Mouse (Mus musculus) MEL (cell line): Measurements from ENCODE around the gene Ddx28. TPM values are rescaled to one million over a fixed set of nuclear protein-coding genes. Genes with fewer than 3 reads are reported as not detected.

ENCODE experiments used
- DNase-seq: peaks from one replicate; pipeline ENCODE4 v3.0.0; 2011; ENCODE audit warnings: low read depth, low spot score
- H3K27ac ChIP-seq: 2 replicates; pipeline ENCODE4 v1.5.1; 2012; ENCODE audit warnings: low read depth, mild to moderate bottlenecking, control low read depth, low read length, moderate library complexity; ENCODE audit not compliant: control insufficient read depth
- H3K27me3 ChIP-seq, 2 experiments: fragments of 150-350 bp in 1 of 2; sonication (generic) in 1 of 2; 2 replicates each; pipeline ENCODE4 v1.6.1; 2012; ENCODE audit warnings: low read length in 2 of 2, mild to moderate bottlenecking in 2 of 2, improper control_type of control experiment in 1 of 2, moderate library complexity in 1 of 2; ENCODE audit not compliant: insufficient read depth in 2 of 2, control insufficient read depth in 1 of 2
- H3K36me3 ChIP-seq, 2 experiments: 2 replicates each; pipeline ENCODE4 v1.6.1; 2012 to 2014; ENCODE audit warnings: low read length in 2 of 2, improper control_type of control experiment in 1 of 2, inconsistent platforms in 1 of 2, mild to moderate bottlenecking in 1 of 2; ENCODE audit not compliant: insufficient read depth in 2 of 2, control insufficient read depth in 1 of 2
- H3K4me1 ChIP-seq, 2 experiments: fragments of 150-350 bp in 1 of 2; sonication (generic) in 1 of 2; 2 replicates each; pipeline ENCODE4 v1.6.1; 2012; ENCODE audit warnings: low read length in 2 of 2, improper control_type of control experiment in 1 of 2, mild to moderate bottlenecking in 1 of 2; ENCODE audit not compliant: insufficient read depth in 2 of 2, control insufficient read depth in 1 of 2
- H3K4me3 ChIP-seq, 2 experiments: fragments of 150-350 bp in 1 of 2; sonication (generic) in 1 of 2; 2 replicates each; pipeline ENCODE4 v1.5.1; 2012; ENCODE audit warnings: low read depth in 2 of 2, low read length in 2 of 2, mild to moderate bottlenecking in 2 of 2, moderate library complexity in 2 of 2, control low read depth in 1 of 2, improper control_type of control experiment in 1 of 2; ENCODE audit not compliant: control insufficient read depth in 1 of 2, insufficient read depth in 1 of 2
- H3K79me2 ChIP-seq: 2 replicates; pipeline ENCODE4 v1.6.1; 2012; ENCODE audit warnings: mild to moderate bottlenecking, low read length, moderate library complexity; ENCODE audit not compliant: control insufficient read depth, poor library complexity, insufficient read depth
- H3K9ac ChIP-seq: 2 replicates; pipeline ENCODE4 v1.6.1; 2012; ENCODE audit warnings: low read depth, mild to moderate bottlenecking, control low read depth, low read length, moderate library complexity; ENCODE audit not compliant: control insufficient read depth, poor library complexity, severe bottlenecking
- H3K9me3 ChIP-seq: fragments of 150-350 bp; sonication (generic); replicated peaks from 2 replicates; pipeline ENCODE4 v1.6.1; 2012; ENCODE audit warnings: mild to moderate bottlenecking, low read length, improper control_type of control experiment, moderate library complexity; ENCODE audit not compliant: insufficient read depth
- BHLHE40 ChIP-seq: IDR thresholded peaks from 2 replicates; pipeline ENCODE4 v1.6.1; 2012; ENCODE audit warnings: low read depth, mild to moderate bottlenecking, inconsistent platforms, low read length, improper control_type of control experiment, borderline replicate concordance
- CTCF ChIP-seq, 3 experiments: IDR thresholded peaks in 2 of 3; conservative IDR thresholded peaks in 1 of 3; 2 replicates each; pipeline ENCODE4 v1.5.1; 2011 to 2012; ENCODE audit warnings: low read length in 3 of 3, low read depth in 2 of 3, mild to moderate bottlenecking in 2 of 3, improper control_type of control experiment in 1 of 3, inconsistent platforms in 1 of 3, mixed read lengths in 1 of 3, moderate library complexity in 1 of 3; ENCODE audit not compliant: control insufficient read depth in 1 of 3, insufficient read depth in 1 of 3, poor library complexity in 1 of 3, severe bottlenecking in 1 of 3
- E2F4 ChIP-seq: IDR thresholded peaks from 2 replicates; pipeline ENCODE4 v1.6.1; 2011; ENCODE audit warnings: low read depth, low read length, improper control_type of control experiment, borderline replicate concordance
- EP300 ChIP-seq, 2 experiments: IDR thresholded peaks; 2 replicates each; pipeline ENCODE4 v1.6.1; 2011; ENCODE audit warnings: improper control_type of control experiment in 2 of 2, low read length in 2 of 2, low read depth in 1 of 2, mild to moderate bottlenecking in 1 of 2
- GATA1 ChIP-seq: IDR thresholded peaks from 2 replicates; pipeline ENCODE4 v1.6.1; 2011; ENCODE audit warnings: low read depth, low read length, improper control_type of control experiment
- HCFC1 ChIP-seq: IDR thresholded peaks from 2 replicates; pipeline ENCODE4 v1.6.1; 2012; ENCODE audit warnings: low read depth, mild to moderate bottlenecking, inconsistent platforms, low read length, improper control_type of control experiment, moderate library complexity
- KAT2A ChIP-seq: conservative IDR thresholded peaks from 2 replicates; pipeline ENCODE4 v1.6.1; 2012; ENCODE audit warnings: low read depth, low read length, improper control_type of control experiment, inconsistent platforms
- MEF2A ChIP-seq: IDR thresholded peaks from 2 replicates; pipeline ENCODE4 v1.6.1; 2014; ENCODE audit warnings: low read depth, mild to moderate bottlenecking, inconsistent platforms, low read length, improper control_type of control experiment; ENCODE audit not compliant: poor library complexity, insufficient replicate concordance, severe bottlenecking; ENCODE audit errors: extremely low read depth
- POLR2A ChIP-seq, 2 experiments: IDR thresholded peaks; 2 replicates each; pipeline ENCODE4 v1.6.1; 2011 to 2012; ENCODE audit warnings: low read length in 2 of 2, mild to moderate bottlenecking in 2 of 2, control low read depth in 1 of 2, improper control_type of control experiment in 1 of 2, low read depth in 1 of 2, moderate library complexity in 1 of 2; ENCODE audit not compliant: control insufficient read depth in 1 of 2, insufficient read depth in 1 of 2, poor library complexity in 1 of 2
- POLR2AphosphoS2 ChIP-seq: IDR thresholded peaks from 2 replicates; pipeline ENCODE4 v1.6.1; 2011; ENCODE audit warnings: low read length, improper control_type of control experiment
- TAL1 ChIP-seq: IDR thresholded peaks from 2 replicates; pipeline ENCODE4 v1.6.1; 2012; ENCODE audit warnings: mild to moderate bottlenecking, inconsistent platforms, low read length, moderate library complexity, mixed read lengths
- ZKSCAN1 ChIP-seq: IDR thresholded peaks from 2 replicates; pipeline ENCODE4 v1.6.1; 2012; ENCODE audit warnings: low read depth, mild to moderate bottlenecking, inconsistent platforms, low read length, improper control_type of control experiment, moderate library complexity
- ZNF384 ChIP-seq: IDR thresholded peaks from 2 replicates; pipeline ENCODE4 v1.6.1; 2012; ENCODE audit warnings: low read depth, mild to moderate bottlenecking, inconsistent platforms, low read length, improper control_type of control experiment
- polyA plus RNA-seq, 2 experiments: library from polyadenylated mRNA; stranded (reverse) in 1 of 2; unstranded in 1 of 2; fragments of >175 nt in 1 of 2; fragments of >200 nt in 1 of 2; gene quantifications; 2 replicates each; pipeline versions ENCODE4 v1.2.1 to v1.2.4; 2012; ENCODE audit warnings: low replicate concordance in 2 of 2, low read depth in 1 of 2; ENCODE audit not compliant: insufficient read length in 2 of 2, insufficient read depth in 1 of 2, missing spikeins in 1 of 2
- total RNA-seq: library from RNA; depleted of rRNA; stranded (reverse); fragments of 300-350 nt; gene quantifications from 2 replicates; pipeline ENCODE4 v1.2.3, GENCODE M21; 2012

Ddx28 gene
- total and polyA plus RNA-seq, 3 experiments = 21.8 to 29.9 TPM; not detected in 1

DNA sequence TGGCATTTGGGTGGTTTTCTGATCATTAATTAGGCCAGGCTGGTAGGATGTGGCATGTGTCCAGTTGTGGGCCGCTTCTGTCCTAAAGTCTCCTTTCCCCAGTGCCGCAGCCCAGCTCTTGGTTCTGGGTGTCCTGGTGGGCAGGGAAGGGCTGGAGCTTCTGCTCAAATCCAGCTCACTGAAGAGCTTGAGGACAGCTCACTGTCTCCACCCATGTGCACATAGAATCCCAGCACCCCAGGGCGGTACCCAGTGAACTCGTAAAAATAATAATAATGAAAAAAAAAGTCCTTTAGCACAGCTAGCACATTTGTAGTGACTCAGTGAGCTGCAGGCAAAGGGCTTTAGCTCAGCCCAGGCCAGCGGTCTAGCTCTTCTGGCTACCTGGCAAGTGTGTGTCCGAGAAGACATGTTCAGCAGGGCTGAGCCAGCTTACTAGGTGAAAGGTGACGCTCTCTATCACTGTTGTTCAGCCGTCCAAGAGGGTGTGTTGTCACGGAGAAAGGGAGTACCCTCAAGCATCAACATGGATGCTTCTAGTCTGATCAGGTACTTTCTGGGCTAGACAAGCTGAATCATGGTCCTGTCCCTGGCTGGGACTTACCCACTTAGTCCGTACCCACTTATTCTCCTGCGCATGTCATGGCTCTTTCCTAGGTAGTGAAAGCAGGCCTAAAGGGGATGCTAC is 35.3 kb upstream of the Ddx28 start:
- no peak overlapping the region for H3K27ac ChIP-seq
- no peak for DNase-seq
- no peak overlapping the region for H3K9ac ChIP-seq
- H3K27me3 ChIP-seq = no peaks in the 10 kb centered on the region
- H3K9me3 ChIP-seq = no peaks in the 10 kb centered on the region
- H3K4me1 ChIP-seq = no peaks in the 10 kb centered on the region
- TF ChIP-seq KAT2A (no peak), ZKSCAN1 (no peak), ZNF384 (no peak), EP300 (IDR thresholded peaks at IDR 0.05; ENCODE audit: low read depth in 1 of 2, low read length in 2 of 2) (no peak), TAL1 (no peak), POLR2AphosphoS2 (no peak)
- TF ChIP-seq, all 39 proteins: peak for 0
- H3K79me2 ChIP-seq = no peaks in the 10 kb centered on the region
- no peaks in the 10 kb centered on the region; a peak in 1 of 4 replicates for H3K36me3 ChIP-seq
- H3K4me3 ChIP-seq = no peak overlapping the region

DNA sequence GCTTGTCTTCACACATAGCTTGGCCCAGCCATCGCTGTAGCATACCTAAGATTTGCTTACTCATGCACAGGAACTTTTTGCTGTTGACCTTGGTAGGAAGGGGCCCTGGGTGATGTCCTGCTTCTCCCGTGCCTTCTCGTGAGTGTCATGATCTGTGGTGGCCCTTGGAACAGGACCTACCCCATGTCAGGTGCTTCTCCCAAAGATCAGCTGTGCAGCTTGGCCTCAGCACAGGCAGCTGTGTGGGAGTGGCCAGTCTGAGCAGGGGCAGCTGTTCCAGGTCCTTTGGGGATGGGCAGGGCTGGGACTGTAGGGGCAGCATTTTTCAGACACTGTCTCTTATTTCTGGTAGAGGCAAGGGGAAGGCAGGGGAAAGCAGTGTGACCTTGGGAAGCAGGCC is 32.5 kb upstream of the Ddx28 start:
- Histone ChIP-seq H3K79me2 (no peaks in the 10 kb centered on the region), H3K36me3 (peaks cover 0 to 2% of the 10 kb centered on the region in 2 experiments; a peak in 2 of 4 replicates), H3K9ac (no peak overlapping the region), H3K27me3 (no peaks in the 10 kb centered on the region), H3K27ac (no peak overlapping the region), H3K4me1 (no peaks in the 10 kb centered on the region), H3K9me3 (no peaks in the 10 kb centered on the region), H3K4me3 (no peak overlapping the region)
- DNase-seq = no peak
- no peak for TF ChIP-seq CTCF (IDR thresholded peaks at IDR 0.05 in 2 of 3, conservative IDR thresholded peaks at IDR 0.05 in 1 of 3; ENCODE audit: control insufficient read depth in 1 of 3, insufficient read depth in 1 of 3, low read depth in 2 of 3, low read length in 3 of 3, poor library complexity in 1 of 3, severe bottlenecking in 1 of 3)
- TF ChIP-seq MEF2A = no peak

DNA sequence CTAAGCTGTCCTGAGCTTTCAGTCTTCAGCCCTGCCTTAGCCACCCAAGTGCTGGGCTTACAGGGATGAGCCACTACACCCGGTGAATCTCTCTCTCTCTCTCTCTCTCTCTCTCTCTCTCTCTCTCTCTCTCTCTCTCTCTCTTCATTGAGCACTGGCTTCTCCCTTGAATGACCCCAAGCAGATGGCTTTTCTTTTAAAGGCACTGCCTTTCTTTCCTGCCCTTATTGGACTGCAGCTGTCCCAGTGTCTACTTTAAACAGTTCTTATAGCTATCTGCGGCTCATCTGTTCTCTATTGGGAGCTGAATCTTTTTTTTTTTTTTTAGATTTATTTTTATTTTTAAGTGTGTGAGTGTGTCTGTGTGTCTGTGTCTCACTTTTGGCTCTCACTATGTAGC is 31.4 kb upstream of the Ddx28 start:
- no peak for DNase-seq
- no peaks in the 10 kb centered on the region for H3K4me1 ChIP-seq
- no peaks in the 10 kb centered on the region for H3K79me2 ChIP-seq
- TF ChIP-seq TAL1 = no peak
- no peak for TF ChIP-seq E2F4
- TF ChIP-seq GATA1 = no peak
- TF ChIP-seq POLR2A (IDR thresholded peaks at IDR 0.05; ENCODE audit: control insufficient read depth in 1 of 2, insufficient read depth in 1 of 2, low read depth in 1 of 2, low read length in 2 of 2, poor library complexity in 1 of 2) = no peak
- TF ChIP-seq HCFC1 = no peak
- no peak for TF ChIP-seq BHLHE40
- TF ChIP-seq POLR2AphosphoS2 = no peak
- TF ChIP-seq, all 39 proteins: peak for 0
- no peak overlapping the region for H3K4me3 ChIP-seq
- H3K27me3 ChIP-seq = no peaks in the 10 kb centered on the region
- no peaks in the 10 kb centered on the region for H3K9me3 ChIP-seq
- no peak overlapping the region for H3K9ac ChIP-seq
- H3K27ac ChIP-seq = no peak overlapping the region
- H3K36me3 ChIP-seq = peaks cover 0 to 2% of the 10 kb centered on the region in 2 experiments; a peak in 2 of 4 replicates
